Mouse (Mus musculus): ENCODE results near the gene Klhl32. TPM values are rescaled to one million over a fixed set of nuclear protein-coding genes. Genes with fewer than 3 reads are reported as not detected.

The Klhl32 gene
- polyA plus RNA-seq, 1 experiment from 2014 or later = 38.5 TPM

DNA sequence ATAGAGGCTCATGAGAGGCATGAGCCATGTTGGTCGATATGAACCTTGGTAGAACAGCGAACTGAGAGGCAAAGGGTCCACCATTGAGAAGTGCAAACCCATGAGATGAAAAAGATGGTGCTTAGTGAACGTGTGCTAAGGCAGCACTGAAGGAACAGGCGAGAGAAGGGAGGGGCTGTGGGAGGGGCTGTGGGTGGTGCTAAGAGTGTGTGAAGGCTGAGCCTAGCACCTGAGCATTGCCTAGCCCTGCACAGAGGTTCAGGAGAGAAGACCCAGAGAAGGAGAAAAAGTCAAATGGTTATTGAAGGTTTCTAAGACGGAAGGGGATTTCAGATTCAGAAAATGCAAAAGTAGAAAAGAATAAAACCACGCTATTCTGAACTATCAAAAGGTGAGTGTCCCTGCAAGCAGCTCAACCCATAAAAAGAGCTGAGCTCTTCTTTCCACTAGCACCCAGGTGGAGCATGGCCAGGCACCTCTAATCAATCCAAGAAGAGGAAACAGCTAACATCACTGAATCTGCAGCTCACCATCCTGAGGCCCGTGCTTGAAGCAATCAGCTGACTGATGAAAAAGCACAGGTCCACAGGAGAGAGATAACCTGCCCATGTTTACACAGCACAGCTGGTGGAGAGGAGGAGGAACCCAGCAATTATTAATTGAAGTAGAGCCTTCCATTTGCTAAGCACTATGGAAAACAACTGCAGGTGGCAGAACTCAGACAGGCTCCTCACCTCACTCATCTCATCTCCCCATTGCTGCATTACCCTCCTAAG, 65.0 kb downstream of the Klhl32 start:
- Histone ChIP-seq H3K4me2 (ENCODE audit: low read length) (no peak overlapping the region), H3K4me3 (ENCODE audit: low read length) (no peak overlapping the region), H3K9ac (ENCODE audit: low read depth, low read length) (no peak overlapping the region), H3K4me1 (ENCODE audit: control insufficient read depth, insufficient read depth, low read depth, low read length) (no peaks in the 10 kb centered on the region), H3K27me3 (replicated peaks; ENCODE audit: control insufficient read depth, insufficient read depth, low read length) (no peaks in the 10 kb centered on the region), H3K9me3 (ENCODE audit: control insufficient read depth, low read length) (no peaks in the 10 kb centered on the region), H3K27ac (ENCODE audit: low read depth, low read length) (no peak overlapping the region), H3K36me3 (ENCODE audit: control insufficient read depth, insufficient read depth, low read length) (no peaks in the 10 kb centered on the region)
- 70% methylated on average over 7 of the region's 7 CpGs for WGBS
- no peak for ATAC-seq

DNA sequence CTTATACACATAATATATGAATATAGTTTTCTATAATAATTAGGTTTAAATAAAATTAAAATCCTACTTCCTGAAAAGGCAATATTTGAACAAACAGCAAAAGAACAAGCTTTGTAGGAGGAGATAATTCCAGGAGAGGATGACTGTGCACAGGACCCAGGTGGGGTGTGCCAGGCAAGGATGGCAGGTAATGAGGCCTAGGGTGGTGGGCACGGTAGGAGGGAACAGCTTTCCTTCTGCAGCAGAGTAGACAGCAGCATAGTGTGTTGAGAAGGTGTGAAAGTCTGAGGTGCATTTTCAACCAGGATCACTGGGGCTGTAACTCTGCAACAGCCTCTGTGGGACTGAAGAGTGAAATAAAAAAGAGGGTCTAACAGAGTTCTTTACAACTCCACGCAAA, 85.0 kb downstream of the Klhl32 start:
- Histone ChIP-seq H3K36me3 (ENCODE audit: control insufficient read depth, insufficient read depth, low read length) (no peaks in the 10 kb centered on the region), H3K4me3 (ENCODE audit: low read length) (no peak overlapping the region), H3K9me3 (ENCODE audit: control insufficient read depth, low read length) (no peaks in the 10 kb centered on the region), H3K27ac (ENCODE audit: low read depth, low read length) (no peak overlapping the region), H3K27me3 (replicated peaks; ENCODE audit: control insufficient read depth, insufficient read depth, low read length) (no peaks in the 10 kb centered on the region), H3K4me2 (ENCODE audit: low read length) (no peak overlapping the region), H3K9ac (ENCODE audit: low read depth, low read length) (no peak overlapping the region), H3K4me1 (ENCODE audit: control insufficient read depth, insufficient read depth, low read depth, low read length) (no peaks in the 10 kb centered on the region)
- WGBS = 85% methylated on average over 2 of the region's 2 CpGs
- ATAC-seq = no peak

DNA sequence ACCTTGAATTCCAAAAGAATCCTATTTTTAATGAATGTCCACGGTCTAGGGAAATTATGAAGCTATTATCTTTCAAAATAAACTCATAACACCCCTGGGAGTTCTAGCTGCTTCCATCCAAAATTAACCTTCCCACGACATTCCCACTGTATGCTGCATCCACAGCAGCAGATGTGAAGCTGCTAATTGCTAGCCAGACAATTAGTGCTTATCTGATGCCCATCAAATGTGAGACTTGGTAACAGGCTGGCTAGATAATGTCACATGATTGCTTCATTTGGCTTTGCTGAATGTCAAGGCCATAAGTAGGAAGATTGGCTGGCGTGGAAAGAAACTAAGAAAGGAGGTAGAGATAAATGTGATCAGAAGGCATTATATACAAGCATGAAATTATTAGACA, 85.5 kb downstream of the Klhl32 start:
- Histone ChIP-seq H3K4me3 (ENCODE audit: low read length) (no peak overlapping the region), H3K9ac (ENCODE audit: low read depth, low read length) (no peak overlapping the region), H3K4me1 (ENCODE audit: control insufficient read depth, insufficient read depth, low read depth, low read length) (no peaks in the 10 kb centered on the region), H3K27ac (ENCODE audit: low read depth, low read length) (no peak overlapping the region), H3K27me3 (replicated peaks; ENCODE audit: control insufficient read depth, insufficient read depth, low read length) (no peaks in the 10 kb centered on the region), H3K36me3 (ENCODE audit: control insufficient read depth, insufficient read depth, low read length) (no peaks in the 10 kb centered on the region), H3K9me3 (ENCODE audit: control insufficient read depth, low read length) (no peaks in the 10 kb centered on the region), H3K4me2 (ENCODE audit: low read length) (no peak overlapping the region)
- peak; percentile 54 for ATAC-seq
- WGBS = 36% methylated on average over 3 of the region's 3 CpGs

DNA sequence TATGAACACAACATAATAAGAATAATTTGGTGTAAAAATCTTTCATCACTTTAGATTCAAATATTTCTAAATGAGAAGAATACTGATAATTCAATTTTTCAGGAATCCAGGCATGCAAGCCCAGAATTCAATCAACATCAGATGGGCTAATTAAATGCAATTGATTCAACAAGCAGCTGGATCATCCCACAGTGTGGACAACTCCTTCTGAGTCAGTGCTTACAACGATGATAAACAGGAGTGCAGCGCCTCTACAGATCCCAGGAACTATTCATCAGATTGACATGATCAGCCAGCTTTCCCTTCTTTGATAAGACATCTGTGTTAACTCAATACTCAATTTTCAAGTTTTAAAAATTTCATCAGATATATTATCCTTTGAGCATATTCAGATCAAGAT, 86.4 kb downstream of the Klhl32 start:
- no peaks in the 10 kb centered on the region for H3K9me3 ChIP-seq (ENCODE audit: control insufficient read depth, low read length)
- H3K4me2 ChIP-seq (ENCODE audit: low read length) = no peak overlapping the region
- WGBS = 56% methylated on average over 2 of the region's 2 CpGs
- no peak overlapping the region for H3K4me3 ChIP-seq (ENCODE audit: low read length)
- no peaks in the 10 kb centered on the region for H3K4me1 ChIP-seq (ENCODE audit: control insufficient read depth, insufficient read depth, low read depth, low read length)
- H3K27me3 ChIP-seq (replicated peaks; ENCODE audit: control insufficient read depth, insufficient read depth, low read length) = no peaks in the 10 kb centered on the region
- no peak overlapping the region for H3K27ac ChIP-seq (ENCODE audit: low read depth, low read length)
- ATAC-seq = no peak
- H3K36me3 ChIP-seq (ENCODE audit: control insufficient read depth, insufficient read depth, low read length) = no peaks in the 10 kb centered on the region
- H3K9ac ChIP-seq (ENCODE audit: low read depth, low read length) = no peak overlapping the region

DNA sequence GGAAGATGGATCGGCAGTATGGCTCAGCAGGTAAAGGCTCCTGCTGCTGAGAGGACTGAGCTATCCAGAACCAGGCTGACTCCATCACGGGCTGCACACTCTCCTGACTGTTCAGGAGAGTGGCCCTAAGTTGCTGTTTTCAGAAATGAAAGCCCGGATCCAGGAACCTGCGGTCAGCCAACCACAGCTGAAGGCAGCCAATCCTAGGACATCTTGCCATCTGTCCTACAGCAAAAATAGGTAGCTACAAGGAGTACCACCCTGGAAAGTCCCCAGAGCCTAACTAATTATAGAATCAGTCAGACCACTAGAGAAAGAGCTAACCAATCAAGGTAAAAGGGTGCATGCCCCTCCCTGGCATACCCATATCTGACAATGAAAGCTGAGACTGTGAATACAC, 87.5 kb downstream of the Klhl32 start:
- H3K27me3 ChIP-seq (replicated peaks; ENCODE audit: control insufficient read depth, insufficient read depth, low read length) = no peaks in the 10 kb centered on the region
- ATAC-seq = no peak
- no peaks in the 10 kb centered on the region for H3K9me3 ChIP-seq (ENCODE audit: control insufficient read depth, low read length)
- no peak overlapping the region for H3K9ac ChIP-seq (ENCODE audit: low read depth, low read length)
- H3K4me3 ChIP-seq (ENCODE audit: low read length) = no peak overlapping the region
- 93% methylated on average over 4 of the region's 4 CpGs for WGBS
- no peak overlapping the region for H3K27ac ChIP-seq (ENCODE audit: low read depth, low read length)
- H3K4me1 ChIP-seq (ENCODE audit: control insufficient read depth, insufficient read depth, low read depth, low read length) = no peaks in the 10 kb centered on the region
- no peak overlapping the region for H3K4me2 ChIP-seq (ENCODE audit: low read length)
- no peaks in the 10 kb centered on the region for H3K36me3 ChIP-seq (ENCODE audit: control insufficient read depth, insufficient read depth, low read length)

DNA sequence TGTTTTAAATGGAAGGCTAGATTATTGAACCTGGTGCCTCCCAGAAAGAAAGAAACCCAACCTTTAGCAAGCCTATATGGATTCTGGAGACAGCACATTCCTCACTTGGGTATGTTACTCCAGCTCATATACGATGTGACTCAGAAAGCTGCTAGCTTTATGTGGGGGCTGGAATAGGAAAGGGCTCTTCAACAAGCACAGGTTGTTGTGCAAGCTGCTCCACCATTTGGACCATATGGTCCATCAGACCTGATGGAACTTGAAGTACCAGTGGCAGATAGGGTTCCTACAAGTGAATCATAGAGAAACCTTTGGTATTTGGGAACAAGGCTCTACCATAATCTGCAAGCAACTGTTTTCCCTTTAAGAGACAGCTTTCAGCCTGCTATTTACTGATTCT, 92.0 kb downstream of the Klhl32 start:
- H3K9me3 ChIP-seq (ENCODE audit: control insufficient read depth, low read length) = no peaks in the 10 kb centered on the region
- no peaks in the 10 kb centered on the region for H3K4me1 ChIP-seq (ENCODE audit: control insufficient read depth, insufficient read depth, low read depth, low read length)
- no peaks in the 10 kb centered on the region for H3K27me3 ChIP-seq (replicated peaks; ENCODE audit: control insufficient read depth, insufficient read depth, low read length)
- H3K36me3 ChIP-seq (ENCODE audit: control insufficient read depth, insufficient read depth, low read length) = no peaks in the 10 kb centered on the region
- no peak overlapping the region for H3K4me3 ChIP-seq (ENCODE audit: low read length)
- no peak overlapping the region for H3K4me2 ChIP-seq (ENCODE audit: low read length)
- 83% methylated on average over 1 of the region's 1 CpGs for WGBS
- H3K9ac ChIP-seq (ENCODE audit: low read depth, low read length) = no peak overlapping the region
- no peak overlapping the region for H3K27ac ChIP-seq (ENCODE audit: low read depth, low read length)
- no peak for ATAC-seq

DNA sequence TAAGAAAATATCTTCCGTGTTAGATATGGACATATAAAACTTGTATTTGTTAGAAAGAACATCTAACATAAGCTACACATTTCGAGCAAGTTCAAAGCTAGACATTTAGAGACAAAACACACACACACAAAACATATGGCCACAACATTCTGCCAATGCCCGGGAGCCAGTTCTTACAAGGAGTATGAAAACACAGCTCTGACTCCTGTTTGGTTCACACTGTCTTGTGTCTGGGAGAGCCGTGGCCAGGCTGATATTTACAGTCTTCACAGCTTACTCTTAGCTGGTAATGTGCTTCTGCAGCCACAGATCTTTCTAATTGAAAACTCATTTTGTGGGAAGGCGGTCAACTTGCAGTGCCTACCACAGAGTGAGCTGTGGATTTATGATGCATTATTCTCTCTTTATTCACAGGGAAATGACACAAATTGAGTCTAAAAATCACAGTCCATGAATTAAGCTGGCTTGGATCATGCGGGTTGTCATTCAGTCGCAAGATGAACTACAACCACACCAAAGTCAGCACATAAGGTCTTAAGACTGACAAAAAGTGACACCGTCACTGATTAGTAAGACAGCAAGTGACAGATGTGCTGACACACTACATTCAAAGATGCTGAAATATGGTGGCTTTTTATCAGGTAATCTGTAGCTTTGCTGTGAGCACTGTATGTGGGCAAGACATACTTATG, 98.3 kb downstream of the Klhl32 start:
- 82% methylated on average over 8 of the region's 8 CpGs for WGBS
- no peaks in the 10 kb centered on the region for H3K9me3 ChIP-seq (ENCODE audit: control insufficient read depth, low read length)
- H3K27ac ChIP-seq (ENCODE audit: low read depth, low read length) = no peak overlapping the region
- H3K9ac ChIP-seq (ENCODE audit: low read depth, low read length) = no peak overlapping the region
- H3K4me3 ChIP-seq (ENCODE audit: low read length) = no peak overlapping the region
- no peaks in the 10 kb centered on the region for H3K36me3 ChIP-seq (ENCODE audit: control insufficient read depth, insufficient read depth, low read length)
- H3K4me2 ChIP-seq (ENCODE audit: low read length) = no peak overlapping the region
- H3K27me3 ChIP-seq (replicated peaks; ENCODE audit: control insufficient read depth, insufficient read depth, low read length) = no peaks in the 10 kb centered on the region
- H3K4me1 ChIP-seq (ENCODE audit: control insufficient read depth, insufficient read depth, low read depth, low read length) = no peaks in the 10 kb centered on the region
- no peak for ATAC-seq

DNA sequence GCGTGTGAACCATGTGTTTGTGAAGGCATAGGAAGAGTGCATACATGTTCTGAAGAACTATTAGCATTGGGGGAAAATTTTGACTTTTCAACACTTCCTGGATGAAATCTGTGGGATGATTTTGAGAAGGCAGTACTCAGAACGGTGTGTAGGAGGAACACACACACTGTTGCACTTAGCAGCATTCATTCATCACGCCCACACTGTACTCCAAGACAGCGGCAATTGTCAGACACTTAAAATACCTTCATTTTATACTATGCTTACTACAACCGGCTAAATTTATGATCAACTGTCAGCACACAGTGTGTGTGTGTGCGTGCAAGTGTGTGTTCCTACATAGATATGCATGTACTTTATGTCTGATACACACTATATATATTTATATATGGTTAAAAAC, 113.8 kb downstream of the Klhl32 start:
- Histone ChIP-seq H3K27ac (ENCODE audit: low read depth, low read length) (no peak overlapping the region), H3K9ac (ENCODE audit: low read depth, low read length) (no peak overlapping the region), H3K9me3 (ENCODE audit: control insufficient read depth, low read length) (no peaks in the 10 kb centered on the region), H3K4me2 (ENCODE audit: low read length) (no peak overlapping the region), H3K36me3 (ENCODE audit: control insufficient read depth, insufficient read depth, low read length) (0 out of 2 replicates have a peak, but pooled peaks cover 2% of the 10 kb centered on the region), H3K4me1 (ENCODE audit: control insufficient read depth, insufficient read depth, low read depth, low read length) (no peaks in the 10 kb centered on the region), H3K27me3 (replicated peaks; ENCODE audit: control insufficient read depth, insufficient read depth, low read length) (no peaks in the 10 kb centered on the region), H3K4me3 (ENCODE audit: low read length) (no peak overlapping the region)
- no peak for ATAC-seq
- 90% methylated on average over 6 of the region's 6 CpGs for WGBS

DNA sequence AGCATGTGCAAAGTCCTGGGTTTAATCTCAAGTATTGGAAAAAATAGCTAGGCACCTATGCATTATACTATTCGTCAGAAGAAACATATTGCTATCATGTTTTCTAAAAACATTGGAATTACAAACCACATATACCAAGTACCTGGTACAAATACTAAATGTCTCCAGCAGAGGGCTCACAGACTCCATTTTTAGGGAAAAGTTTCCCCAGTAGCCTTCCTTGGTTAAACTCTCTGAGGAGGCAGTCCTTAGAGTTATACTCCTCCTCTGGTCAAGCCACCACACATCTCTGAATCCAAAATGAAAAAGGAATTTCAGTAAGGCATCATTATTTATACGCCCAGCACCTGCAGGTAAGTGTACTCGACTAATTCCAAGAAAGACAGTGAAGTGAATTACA, 130.1 kb downstream of the Klhl32 start:
- ATAC-seq = peak; percentile 88

More for the DNA sequence above, 130.1 kb downstream of the Klhl32 start:
- no peak overlapping the region for H3K4me3 ChIP-seq (ENCODE audit: low read length)
- H3K27ac ChIP-seq (ENCODE audit: low read depth, low read length) = no peak overlapping the region
- H3K27me3 ChIP-seq (replicated peaks; ENCODE audit: control insufficient read depth, insufficient read depth, low read length) = no peaks in the 10 kb centered on the region
- H3K9me3 ChIP-seq (ENCODE audit: control insufficient read depth, low read length) = no peaks in the 10 kb centered on the region
- no peak overlapping the region for H3K9ac ChIP-seq (ENCODE audit: low read depth, low read length)
- H3K4me2 ChIP-seq (ENCODE audit: low read length) = no peak overlapping the region
- no peaks in the 10 kb centered on the region for H3K36me3 ChIP-seq (ENCODE audit: control insufficient read depth, insufficient read depth, low read length)
- H3K4me1 ChIP-seq (ENCODE audit: control insufficient read depth, insufficient read depth, low read depth, low read length) = no peaks in the 10 kb centered on the region
- 35% methylated on average over 3 of the region's 3 CpGs for WGBS
